Mouse (Mus musculus) spleen, adult 2 months (tissue): ENCODE results near the gene Ap1b1.

ENCODE experiments used
- CTCF ChIP-seq: fragments of 200-500 bp; IDR thresholded peaks from 2 replicates; pipeline ENCODE4 v1.5.1; 2011; ENCODE audit warnings: mild to moderate bottlenecking, inconsistent platforms; ENCODE audit not compliant: insufficient read depth, insufficient read length, insufficient replicate concordance; ENCODE audit errors: extremely low read depth
- POLR2A ChIP-seq: fragments of 200-500 bp; IDR thresholded peaks from 2 replicates; pipeline ENCODE4 v1.6.1; 2011; ENCODE audit warnings: low read depth, low read length, inconsistent platforms

DNA sequence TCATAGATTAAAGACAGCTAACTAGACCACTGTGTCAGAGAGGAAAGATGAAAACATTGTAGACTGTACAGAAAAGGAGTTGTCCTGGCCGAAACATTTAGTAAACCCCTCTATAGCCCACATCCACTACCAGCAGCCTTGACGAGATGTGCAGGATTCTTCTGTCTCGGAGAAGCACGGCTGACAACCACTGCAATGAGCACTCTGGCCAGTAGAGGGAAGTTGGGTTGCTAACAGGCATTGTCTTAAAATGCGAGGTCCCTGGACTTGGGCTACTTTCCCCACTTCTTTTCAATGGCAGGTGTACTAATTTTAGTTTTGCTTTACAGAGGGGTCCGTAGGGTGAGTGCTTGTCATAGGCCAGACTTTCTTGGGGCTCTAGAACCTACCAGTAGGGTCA, 30.9 kb downstream of the Ap1b1 start:
- TF ChIP-seq CTCF (no peak), POLR2A (no peak)
